Mouse (Mus musculus) cerebellum, adult (tissue): Measurements from ENCODE around the gene Samd15.
"Not testable (repeated sequence)": the region's sequence is repeated elsewhere in the genome, so short reads cannot be mapped to it uniquely, and the experiment has no call there.

Experiments
- ATAC-seq: cut with Nextera tagmentation; 2 replicates; pipeline ENCODE4 v1.9.2; 2017; ENCODE audit warnings: mild to moderate bottlenecking, moderate library complexity, mixed read lengths; ENCODE audit not compliant: insufficient number of reproducible peaks, low FRiP score, low TSS enrichment

Gene Samd15

GRCm38 (mm10) chr12:87199206-87199972, at the start of gene Samd15:
TSS of gene Samd15 (plus strand) at chr12:87199723.
- peak; percentile 53; the same call in 1 of the 2 replicates for ATAC-seq

DNA sequence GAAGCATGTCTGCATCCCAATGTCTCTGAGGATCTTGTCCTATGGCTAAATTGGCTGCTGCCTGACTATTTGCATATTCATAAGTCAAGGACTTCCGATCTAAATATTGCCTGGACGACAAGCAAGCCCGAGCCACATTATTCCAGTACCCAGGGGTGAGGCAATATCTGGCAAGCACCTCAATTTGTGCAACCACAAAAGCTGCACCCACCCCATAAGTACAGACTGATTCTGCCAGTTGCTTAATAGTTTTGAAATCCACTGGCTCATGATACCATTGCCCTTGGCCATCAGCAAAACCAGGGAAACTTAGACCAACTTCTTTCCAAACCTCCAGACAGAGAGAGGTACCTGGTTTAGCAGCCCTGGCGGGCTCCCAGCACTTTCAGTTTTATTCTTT, 45.1 kb upstream of the Samd15 start:
- not testable (repeated sequence) for ATAC-seq

- no peak for ATAC-seq
Measured at GRCm38 (mm10) chr12:87157361-87157760, 42.2 kb upstream of the Samd15 start.

DNA sequence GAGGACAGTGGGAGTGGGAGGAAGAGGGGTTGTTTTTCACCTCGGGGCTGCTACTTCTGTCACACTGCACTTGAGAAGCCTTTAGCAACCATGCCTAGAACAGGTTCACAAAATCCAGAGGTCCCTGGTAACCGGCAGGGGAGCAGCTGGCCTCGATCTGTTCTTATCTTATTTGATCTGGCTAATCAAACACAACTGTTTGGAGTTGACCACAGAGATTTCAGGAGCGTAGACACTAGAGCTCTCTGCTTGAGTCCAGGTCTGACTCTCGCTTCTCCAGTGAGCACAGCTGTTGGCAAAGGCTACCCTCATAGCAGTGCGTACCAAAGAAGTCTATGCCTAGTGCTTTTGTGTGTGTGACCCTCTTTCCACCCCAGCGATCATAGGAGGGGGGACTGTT, 41.4 kb upstream of the Samd15 start:
- ATAC-seq, result no peak

DNA sequence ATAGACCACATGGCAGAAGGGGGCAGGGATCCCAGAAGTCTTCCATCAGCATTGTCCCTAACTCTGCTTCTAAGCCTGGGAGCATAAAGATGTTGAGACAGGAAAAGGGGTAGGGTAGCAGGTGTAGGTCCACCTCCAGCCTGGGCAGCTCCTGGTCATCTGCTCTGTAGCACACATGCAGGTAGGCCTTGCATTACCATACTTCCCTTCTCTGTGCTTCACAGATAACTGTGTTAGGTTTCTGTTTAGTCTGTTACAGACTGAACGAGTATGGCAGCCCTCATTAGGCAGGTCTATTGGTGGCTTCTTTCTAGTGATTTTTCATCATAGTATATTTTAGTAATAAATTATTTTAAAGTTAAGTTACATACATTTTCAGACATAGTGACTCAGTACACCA, 39.2 kb upstream of the Samd15 start:
- ATAC-seq, result no peak

- ATAC-seq, result no peak
Measured at GRCm38 (mm10) chr12:87160815-87161214, 38.7 kb upstream of the Samd15 start.

DNA sequence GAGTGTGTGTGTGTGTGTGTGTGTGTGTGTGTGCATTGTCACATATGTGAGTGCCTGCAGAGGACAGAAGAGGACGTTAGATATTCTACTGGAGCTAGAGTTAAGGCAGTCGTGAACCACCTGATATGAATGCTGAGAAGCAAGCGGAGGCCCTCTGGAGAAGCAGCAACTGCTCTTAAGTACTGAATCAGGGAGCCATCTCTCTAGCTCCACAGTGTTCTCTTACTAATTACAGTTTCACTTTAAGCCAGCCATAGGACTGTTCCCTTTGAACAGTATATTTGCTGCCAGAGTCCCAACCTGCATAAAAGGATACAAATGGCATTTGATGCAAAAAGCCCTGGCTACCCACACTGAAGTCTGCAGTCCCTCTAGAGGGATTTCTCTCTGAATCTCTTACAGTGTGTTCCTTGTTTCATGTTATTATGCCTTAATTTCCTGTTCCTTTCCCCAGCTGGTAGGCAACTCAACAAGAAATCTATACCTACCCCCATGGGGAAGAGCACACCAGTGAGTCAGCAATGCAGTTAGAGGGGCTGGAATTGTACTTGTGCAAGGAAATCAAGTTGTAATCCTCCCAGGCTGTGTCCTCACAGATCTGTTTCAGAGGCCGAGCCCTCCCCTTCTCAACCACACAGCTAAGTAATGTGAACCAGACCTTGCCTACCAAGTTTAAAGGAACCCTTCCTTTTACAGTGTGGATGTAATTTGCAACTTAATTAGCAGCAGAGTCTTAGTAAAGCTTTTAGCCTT, 24.2 kb upstream of the Samd15 start:
- no peak for ATAC-seq

DNA sequence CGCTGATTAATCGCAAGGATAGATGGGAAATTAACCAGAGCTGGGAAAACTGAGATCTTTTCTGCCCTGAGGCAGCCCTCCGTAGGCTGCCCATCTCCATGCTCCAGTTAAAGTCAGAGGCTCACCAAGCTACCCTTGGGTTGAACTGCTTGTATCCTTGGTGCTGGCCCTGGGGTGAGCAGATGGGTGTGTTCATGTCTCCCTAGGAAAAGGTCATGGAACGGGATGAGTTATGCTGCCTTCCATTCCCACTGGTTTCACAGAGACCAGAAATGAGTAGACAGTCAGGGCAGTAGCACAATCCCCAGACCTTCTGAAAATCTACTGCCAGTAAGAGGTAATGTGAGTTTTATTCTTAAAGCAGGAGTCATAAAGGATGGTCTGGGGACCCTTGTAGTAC, 21.9 kb upstream of the Samd15 start:
- ATAC-seq, result no peak

DNA sequence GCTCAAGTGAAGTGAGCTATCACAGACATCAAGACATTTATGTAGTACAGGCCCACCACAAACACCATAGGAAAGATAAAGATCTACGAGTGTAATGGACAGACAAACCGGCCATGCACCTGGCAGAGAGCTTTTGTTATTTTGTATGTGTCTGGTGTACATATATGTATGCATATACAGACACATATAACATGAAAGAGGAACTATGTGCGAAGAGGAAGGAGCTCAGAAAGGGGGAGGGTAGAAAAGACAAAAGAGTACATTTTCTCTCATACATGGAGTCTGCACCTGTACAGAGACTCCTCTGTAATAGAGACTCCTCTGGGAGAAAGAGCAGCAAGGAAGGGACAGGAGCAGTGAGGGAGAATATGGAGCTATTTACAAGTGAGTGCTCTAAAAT, 6.5 kb upstream of the Samd15 start:
- no peak for ATAC-seq

- ATAC-seq, result no peak
Measured at GRCm38 (mm10) chr12:87195069-87195468, 4.5 kb upstream of the Samd15 start.

DNA sequence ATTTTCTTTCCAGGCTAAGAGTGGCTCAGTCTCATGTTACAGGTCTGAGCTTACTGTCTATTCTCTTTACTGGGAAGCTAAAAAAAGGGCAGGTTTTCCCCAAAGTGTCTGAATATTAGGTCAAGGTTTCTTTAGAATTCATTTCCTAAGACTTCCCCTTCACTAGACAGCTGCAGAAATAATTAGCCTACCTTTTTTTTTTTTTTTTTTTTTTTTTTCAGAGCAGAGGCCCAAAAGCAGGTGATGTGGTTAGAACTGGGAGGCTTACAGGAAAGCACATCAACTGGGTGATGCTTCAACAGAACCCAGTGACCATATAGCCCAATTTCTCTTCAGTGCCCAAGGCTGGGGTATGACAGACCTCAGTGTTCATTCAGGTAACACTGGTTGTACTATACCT, 3.2 kb upstream of the Samd15 start:
- no peak for ATAC-seq

DNA sequence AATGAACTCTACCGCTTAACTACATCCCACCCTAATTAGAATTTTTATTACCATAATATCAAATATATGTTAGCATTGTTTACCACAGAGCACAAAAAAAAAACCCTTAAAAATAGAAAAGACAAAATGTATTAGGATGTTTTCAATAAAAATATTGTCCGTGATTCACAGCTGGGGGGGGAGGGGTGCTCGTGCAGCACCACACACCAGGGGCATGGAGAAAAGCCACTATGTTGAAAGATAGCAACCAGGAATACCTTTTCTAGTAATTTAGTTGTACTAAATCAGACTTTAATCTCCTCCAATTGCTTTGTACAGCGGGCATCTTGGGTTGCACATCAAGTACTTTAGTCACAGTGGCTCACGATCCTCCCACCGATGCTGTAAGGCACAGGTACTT, 731 bp upstream of the Samd15 start:
- ATAC-seq, result no peak

GRCm38 (mm10) chr12:87199973-87200586, 557 bp downstream of the Samd15 start, which contains the start of gene Tmed8:
TSS of gene Tmed8 (minus strand) at chr12:87200454.
- ATAC-seq, result peak; percentile 89

GRCm38 (mm10) chr12:87201694-87202093, 2.2 kb downstream of the Samd15 start:
- ATAC-seq, result no peak

DNA sequence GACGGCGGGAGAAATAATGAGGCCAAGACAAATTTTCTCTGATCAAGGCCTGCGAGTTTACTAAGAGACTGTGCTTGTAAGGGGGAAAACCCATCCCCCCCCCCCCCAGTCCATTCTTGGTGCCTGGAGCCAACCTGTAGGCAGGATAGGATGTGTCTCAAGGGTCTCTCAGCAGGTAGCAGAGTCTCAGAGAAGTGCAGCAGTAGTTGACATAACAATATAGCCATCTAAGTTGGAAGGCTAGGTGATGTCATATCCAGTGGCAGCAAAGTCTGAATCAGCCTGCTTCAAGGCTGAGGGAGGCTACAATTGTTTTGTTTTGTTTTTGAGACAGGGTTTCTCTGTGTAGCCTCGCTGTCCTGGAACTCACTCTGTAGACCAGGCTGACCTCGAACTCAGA, 6.3 kb downstream of the Samd15 start:
- not testable (repeated sequence) for ATAC-seq

DNA sequence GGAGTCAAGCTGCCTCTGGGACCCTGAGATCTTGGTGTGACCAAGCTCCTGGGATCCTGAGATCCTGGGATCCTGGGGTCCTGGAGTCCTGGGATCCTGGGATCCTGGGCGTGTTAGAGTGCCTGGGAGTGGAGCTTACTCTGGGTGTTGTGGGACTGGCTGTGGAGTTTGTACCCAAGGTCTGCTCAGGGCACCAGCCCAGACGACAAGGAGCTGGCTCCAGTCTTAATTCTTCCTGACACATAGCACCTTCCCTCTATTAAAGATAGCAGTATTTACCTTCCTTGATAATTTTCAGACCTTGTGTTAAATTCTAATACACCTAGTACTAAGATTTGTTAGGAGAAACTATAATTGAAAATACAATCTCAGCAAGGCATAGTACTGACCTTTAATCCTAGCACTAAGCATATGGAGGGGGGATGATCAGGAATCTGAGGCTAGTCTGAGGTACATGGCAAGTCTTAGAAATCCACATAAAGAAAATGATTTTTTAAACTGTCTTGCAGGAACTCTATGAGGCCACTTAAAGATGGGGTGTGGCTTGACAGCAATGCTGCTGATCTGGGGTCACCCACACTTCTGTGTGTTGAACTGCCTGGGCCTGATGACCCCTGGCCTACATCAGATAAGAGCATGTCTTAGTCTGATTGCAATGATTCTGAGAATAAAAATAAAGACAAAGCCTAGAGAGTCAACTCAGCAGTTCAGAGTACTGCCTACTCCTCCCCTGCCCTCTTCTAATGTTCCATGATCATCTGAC, 13.5 kb downstream of the Samd15 start:
- ATAC-seq, result no peak

GRCm38 (mm10) chr12:87216053-87216452, 16.5 kb downstream of the Samd15 start:
- no peak for ATAC-seq

GRCm38 (mm10) chr12:87217596-87217995, 18.1 kb downstream of the Samd15 start:
- no peak for ATAC-seq

GRCm38 (mm10) chr12:87219362-87219761, 19.8 kb downstream of the Samd15 start:
- ATAC-seq, result no peak

- no peak for ATAC-seq
Measured at GRCm38 (mm10) chr12:87224950-87225349, 25.4 kb downstream of the Samd15 start.

DNA sequence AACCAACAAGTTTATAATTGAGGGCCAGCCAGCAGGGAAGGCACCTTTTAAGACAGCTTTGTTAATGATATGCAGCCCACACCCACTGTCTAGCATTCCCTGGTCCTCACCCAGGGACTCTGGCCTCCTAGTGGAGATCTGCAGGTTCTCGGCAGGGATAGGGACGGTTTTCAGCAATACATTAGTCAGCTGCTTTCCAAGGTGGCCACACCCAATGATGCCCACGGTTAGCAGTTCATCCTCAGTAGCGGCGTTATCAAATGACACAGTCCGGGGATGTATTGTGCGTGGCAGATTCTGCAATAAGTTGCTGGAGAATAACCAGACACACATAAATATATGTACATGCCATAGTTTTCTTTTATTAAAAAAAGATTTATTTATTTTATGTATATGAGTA, 27.3 kb downstream of the Samd15 start:
- ATAC-seq, result no peak
